Mouse (Mus musculus) stomach, postnatal 0 days (tissue): ENCODE data around the gene Tbcd. TPM values are rescaled to one million over a fixed set of nuclear protein-coding genes. Genes with fewer than 3 reads are reported as not detected.
A peak's percentile ranks its signal among the peaks of the same experiment; 100 is the strongest.
"Not testable (repeated sequence)": the region's sequence is repeated elsewhere in the genome, so short reads cannot be mapped to it uniquely, and the experiment has no call there.

Experiments used
- ATAC-seq: fragments of 200-750 bp; cut with Nextera tagmentation; 2 replicates; pipeline ENCODE4 v1.8.0; 2017; ENCODE audit not compliant: low FRiP score, low TSS enrichment
- DNase-seq: peaks from one replicate; pipeline ENCODE4 v3.0.0-alpha.2; 2016; ENCODE audit warnings: low spot score
- H3K27ac ChIP-seq: fragments of 300-500 bp; sonication (generic); replicated peaks from 2 replicates; pipeline ENCODE4 v1.5.1; 2014; ENCODE audit warnings: mild to moderate bottlenecking, control low read depth
- H3K27me3 ChIP-seq: fragments of 300-500 bp; sonication (generic); 2 replicates; pipeline ENCODE4 v1.6.1; 2014; ENCODE audit warnings: low read length; ENCODE audit not compliant: control insufficient read depth, insufficient read depth
- H3K36me3 ChIP-seq: fragments of 300-500 bp; sonication (generic); 2 replicates; pipeline ENCODE4 v1.6.1; 2014; ENCODE audit warnings: low read length, mixed read lengths; ENCODE audit not compliant: control insufficient read depth, insufficient read depth
- H3K4me1 ChIP-seq: fragments of 300-500 bp; sonication (generic); replicated peaks from 2 replicates; pipeline ENCODE4 v1.6.1; 2014; ENCODE audit warnings: antibody characterized with exemption; ENCODE audit not compliant: control insufficient read depth, insufficient read depth
- H3K4me2 ChIP-seq: fragments of 300-500 bp; sonication (generic); replicated peaks from 2 replicates; pipeline ENCODE4 v1.6.1; 2014; ENCODE audit warnings: low read depth, mild to moderate bottlenecking, control low read depth, moderate library complexity
- H3K4me3 ChIP-seq: fragments of 300-500 bp; sonication (generic); 2 replicates; pipeline ENCODE4 v1.5.1; 2014; ENCODE audit warnings: low read depth, low read length, control low read depth
- H3K9ac ChIP-seq: fragments of 300-500 bp; sonication (generic); 2 replicates; pipeline ENCODE4 v1.6.1; 2014; ENCODE audit warnings: mild to moderate bottlenecking, low read length, control low read depth, mixed read lengths
- H3K9me3 ChIP-seq: fragments of 300-500 bp; sonication (generic); 2 replicates; pipeline ENCODE4 v1.6.1; 2016; ENCODE audit warnings: low read length; ENCODE audit not compliant: control insufficient read depth
- CTCF ChIP-seq: IDR thresholded peaks from 2 replicates; pipeline ENCODE4 v1.5.1; 2016; ENCODE audit warnings: antibody characterized with exemption, low read depth, mild to moderate bottlenecking, moderate library complexity
- EP300 ChIP-seq: optimal IDR thresholded peaks from 2 replicates; pipeline ENCODE3; 2016; ENCODE audit warnings: antibody characterized with exemption
- WGBS: fragments of 180-500 bp; shearing (Covaris S2); extraction: QIAGEN DNeasy Blood & Tissue Kit; methylation state at CpG from one replicate; pipeline ENCODE4 v1.1.7; 2014; 5-methylcytosine and 5-hydroxymethylcytosine counted together
- polyA plus RNA-seq: library from polyadenylated mRNA; unstranded; fragments of >200 nt; fragmentation: Nextera tagmentation; extraction: Ambion mirVana; gene quantifications from 2 replicates; pipeline ENCODE4 v1.2.1, GENCODE M21; 2015

Tbcd gene
- polyA plus RNA-seq, 1 experiment from 2014 or later: 36.8 TPM

DNA sequence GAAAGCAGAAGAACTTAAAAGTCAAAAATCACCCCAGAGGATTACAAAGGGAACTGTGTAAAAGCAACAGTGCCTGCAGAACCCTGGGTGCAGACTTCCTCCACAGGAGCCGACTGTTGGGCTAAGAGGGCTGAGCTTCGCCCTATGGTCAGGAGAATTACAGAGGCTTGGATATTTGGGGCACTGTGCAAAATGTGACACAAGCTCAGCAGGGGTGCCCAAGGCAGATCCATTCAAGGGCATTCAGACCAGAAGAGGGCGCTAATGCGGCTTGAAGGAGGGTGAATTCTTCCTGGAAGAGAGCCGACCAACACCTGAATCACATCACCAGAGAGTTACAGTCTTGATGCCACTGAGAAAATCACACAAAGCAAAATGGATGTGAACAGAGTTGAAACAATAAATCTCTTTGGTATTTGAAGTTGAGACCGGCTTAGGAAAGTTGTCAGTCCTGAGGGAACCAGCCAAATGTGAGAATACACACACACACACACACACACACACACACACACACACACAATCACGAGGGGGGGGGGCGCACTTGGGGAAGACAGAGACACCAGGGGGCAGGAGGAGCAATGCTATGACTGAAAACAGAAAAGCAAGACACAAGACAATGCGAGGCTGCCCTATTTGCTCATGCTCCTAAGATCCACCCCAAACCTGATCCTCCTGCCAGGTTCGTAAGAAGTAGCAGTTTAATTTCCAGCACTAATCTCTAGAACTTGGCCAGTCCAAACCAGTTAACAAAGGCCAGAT lies 201.0 kb downstream of the Tbcd start:
- WGBS: 44% methylated on average over 9 of the region's 10 CpGs
- ATAC-seq: no peak

DNA sequence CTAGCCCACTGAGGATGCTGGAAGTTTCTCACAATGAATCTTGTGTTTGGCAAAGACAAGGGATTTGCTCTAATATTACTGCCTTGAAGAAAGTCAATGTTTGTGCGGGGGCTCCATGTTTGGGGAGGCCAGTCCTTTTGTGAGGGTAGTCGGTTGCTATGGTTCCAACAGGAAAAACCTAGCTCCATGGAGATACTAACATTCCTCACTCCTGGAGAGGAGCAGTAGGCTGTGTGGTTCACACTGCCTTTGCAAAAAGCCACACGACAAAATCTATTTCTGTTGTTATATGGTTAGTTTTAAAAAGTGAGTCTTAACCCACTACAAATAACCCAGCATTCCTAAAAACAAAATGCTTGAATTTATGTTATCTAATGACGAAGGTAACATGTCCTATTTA lies 201.9 kb downstream of the Tbcd start:
- Histone ChIP-seq H3K4me3 (no peak overlapping the region), H3K27me3 (no peaks in the 10 kb centered on the region)
- 73% methylated on average over 4 of the region's 4 CpGs for WGBS

More for the DNA sequence above, 201.0 kb downstream of the Tbcd start:
- H3K9ac ChIP-seq: no peak overlapping the region
- H3K27ac ChIP-seq: no peak overlapping the region
- no peak overlapping the region for H3K4me3 ChIP-seq
- no peaks in the 10 kb centered on the region for H3K36me3 ChIP-seq
- H3K4me1 ChIP-seq: no peaks in the 10 kb centered on the region
- no peak for TF ChIP-seq EP300
- TF ChIP-seq CTCF: peak; percentile 80
- H3K4me2 ChIP-seq: no peak overlapping the region
- H3K9me3 ChIP-seq: no peaks in the 10 kb centered on the region
- H3K27me3 ChIP-seq: no peaks in the 10 kb centered on the region
- DNase-seq: peak; percentile 83

GRCm38 (mm10) chr11:121654406-121654945 lies 202.7 kb downstream of the Tbcd start:
- H3K9ac ChIP-seq: no peak overlapping the region
- H3K27me3 ChIP-seq: no peaks in the 10 kb centered on the region
- 43% methylated on average over 9 of the region's 9 CpGs for WGBS
- 0 out of 2 replicates have a peak overlapping the region, but pooled peaks have one; percentile 18 for H3K27ac ChIP-seq
- no peaks in the 10 kb centered on the region for H3K36me3 ChIP-seq
- no peaks in the 10 kb centered on the region for H3K4me1 ChIP-seq
- TF ChIP-seq CTCF (no peak), EP300 (no peak)
- no peak overlapping the region for H3K4me3 ChIP-seq
- H3K9me3 ChIP-seq: no peaks in the 10 kb centered on the region
- no peak for DNase-seq
- ATAC-seq: no peak
- no peak overlapping the region for H3K4me2 ChIP-seq

More for the DNA sequence above, 201.9 kb downstream of the Tbcd start:
- Histone ChIP-seq H3K9ac (no peak overlapping the region), H3K27ac (no peak overlapping the region), H3K4me1 (no peaks in the 10 kb centered on the region), H3K36me3 (no peaks in the 10 kb centered on the region), H3K4me2 (no peak overlapping the region), H3K9me3 (no peaks in the 10 kb centered on the region)
- TF ChIP-seq EP300 (no peak), CTCF (no peak)
- DNase-seq (no peak), ATAC-seq (no peak)

DNA sequence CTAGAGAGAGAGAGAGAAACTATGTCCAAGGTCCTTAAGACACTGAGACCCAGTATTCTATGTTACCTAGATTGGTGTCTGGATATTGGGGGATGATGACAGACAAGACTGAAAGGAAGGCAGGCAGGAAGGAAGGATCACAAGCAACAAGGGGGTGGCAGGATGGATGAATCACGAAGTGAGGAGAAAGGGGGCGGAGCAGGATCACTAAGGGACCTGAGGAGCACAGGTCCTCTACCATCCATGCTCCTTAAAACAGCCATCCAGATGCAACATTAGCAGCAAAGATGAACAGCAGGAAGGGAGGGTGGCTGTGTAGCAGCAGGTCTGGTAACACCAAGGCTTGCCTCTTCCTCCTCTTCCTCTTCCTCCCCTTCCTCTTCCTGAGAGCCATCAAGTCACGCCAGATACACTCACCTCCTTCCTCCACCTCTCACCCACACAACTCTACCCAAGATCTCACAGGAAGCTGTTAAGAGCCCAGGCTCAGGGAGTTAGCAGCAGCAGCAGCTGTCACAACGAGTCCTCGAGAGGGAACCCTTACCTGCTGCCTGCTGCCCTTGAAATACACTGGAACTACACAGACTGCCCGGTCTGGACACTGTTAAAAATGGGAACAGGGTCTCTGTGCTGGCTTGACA lies 203.5 kb downstream of the Tbcd start:
- 78% methylated on average over 6 of the region's 6 CpGs for WGBS
- Histone ChIP-seq H3K27ac (no peak overlapping the region), H3K27me3 (no peaks in the 10 kb centered on the region), H3K4me3 (no peak overlapping the region), H3K9me3 (no peaks in the 10 kb centered on the region), H3K36me3 (no peaks in the 10 kb centered on the region), H3K4me2 (no peak overlapping the region), H3K9ac (no peak overlapping the region), H3K4me1 (no peaks in the 10 kb centered on the region)
- TF ChIP-seq CTCF: no peak
- no peak for TF ChIP-seq EP300
- DNase-seq (no peak), ATAC-seq (no peak)

GRCm38 (mm10) chr11:121655807-121656511 lies 204.2 kb downstream of the Tbcd start:
- no peak overlapping the region for H3K4me3 ChIP-seq
- TF ChIP-seq CTCF (no peak), EP300 (no peak)
- ATAC-seq (no peak), DNase-seq (no peak)
- no peaks in the 10 kb centered on the region for H3K36me3 ChIP-seq
- no peaks in the 10 kb centered on the region for H3K27me3 ChIP-seq
- no peak overlapping the region for H3K27ac ChIP-seq
- WGBS: 78% methylated on average over 6 of the region's 6 CpGs
- no peak overlapping the region for H3K9ac ChIP-seq
- no peak overlapping the region for H3K4me2 ChIP-seq
- H3K4me1 ChIP-seq: no peaks in the 10 kb centered on the region
- no peaks in the 10 kb centered on the region for H3K9me3 ChIP-seq

GRCm38 (mm10) chr11:121658151-121658550 lies 206.4 kb downstream of the Tbcd start:
- no peak for ATAC-seq
- TF ChIP-seq EP300 (no peak), CTCF (peak; percentile 52)

DNA sequence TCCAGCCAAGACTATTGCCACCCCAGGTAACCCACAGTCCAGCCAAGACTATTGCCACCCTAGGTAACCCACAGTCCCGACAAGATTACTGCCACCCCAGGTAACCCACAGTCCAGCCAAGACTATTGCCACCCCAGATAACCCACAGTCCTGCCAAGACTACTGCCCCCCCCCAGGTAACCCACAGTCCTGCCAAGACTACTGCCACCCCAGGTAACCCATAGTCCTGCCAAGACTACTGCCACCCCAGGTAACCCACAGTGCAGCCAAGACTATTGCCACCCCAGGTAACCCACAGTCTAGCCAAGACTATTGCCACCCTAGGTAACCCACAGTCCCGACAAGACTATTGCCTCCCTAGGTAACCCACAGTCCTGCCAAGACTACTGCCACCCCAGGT lies 208.9 kb downstream of the Tbcd start:
- H3K27ac ChIP-seq, H3K4me3 ChIP-seq, ATAC-seq, DNase-seq, H3K4me1 ChIP-seq, H3K36me3 ChIP-seq, H3K4me2 ChIP-seq, H3K27me3 ChIP-seq, H3K9ac ChIP-seq, H3K9me3 ChIP-seq: not testable (repeated sequence)
- WGBS: 89% methylated on average over 2 of the region's 2 CpGs

More at GRCm38 (mm10) chr11:121658151-121658550, 206.4 kb downstream of the Tbcd start:
- Histone ChIP-seq H3K4me3 (no peak overlapping the region), H3K4me1 (no peaks in the 10 kb centered on the region), H3K9me3 (no peaks in the 10 kb centered on the region), H3K36me3 (0 out of 2 replicates have a peak, but pooled peaks cover 5% of the 10 kb centered on the region), H3K27ac (no peak overlapping the region), H3K4me2 (no peak overlapping the region), H3K9ac (no peak overlapping the region), H3K27me3 (no peaks in the 10 kb centered on the region)
- 29% methylated on average over 1 of the region's 1 CpGs for WGBS
- no peak for DNase-seq
